Mouse (Mus musculus) layer of hippocampus, postnatal 14 days (tissue): ENCODE data around the gene Padi6. TPM values are rescaled to one million over a fixed set of nuclear protein-coding genes. Genes with fewer than 3 reads are reported as not detected.
A peak's percentile ranks its signal among the peaks of the same experiment; 100 is the strongest.

Experiments used
- DNase-seq, 2 experiments: peaks; one replicate each; pipeline ENCODE4 v3.0.0; 2021 to 2022; ENCODE audit warnings: low spot score in 2 of 2, mixed read lengths in 1 of 2
- long read RNA-seq, 2 experiments: library from polyadenylated mRNA; stranded (forward); transcript quantifications; one replicate each; pipeline ENCODE4 v2.0.0; 2021
- total RNA-seq, 2 experiments: library from RNA; stranded (reverse); gene quantifications; 2 replicates each; pipeline ENCODE4 v1.2.3; 2021

The Padi6 gene
- under 1 TPM in 1 of 2 experiments, not detected in 1; 0.17 TPM for total RNA-seq
- long read RNA-seq, experiment 1, result 0 reads
- long read RNA-seq, experiment 2, result 0 reads

DNA sequence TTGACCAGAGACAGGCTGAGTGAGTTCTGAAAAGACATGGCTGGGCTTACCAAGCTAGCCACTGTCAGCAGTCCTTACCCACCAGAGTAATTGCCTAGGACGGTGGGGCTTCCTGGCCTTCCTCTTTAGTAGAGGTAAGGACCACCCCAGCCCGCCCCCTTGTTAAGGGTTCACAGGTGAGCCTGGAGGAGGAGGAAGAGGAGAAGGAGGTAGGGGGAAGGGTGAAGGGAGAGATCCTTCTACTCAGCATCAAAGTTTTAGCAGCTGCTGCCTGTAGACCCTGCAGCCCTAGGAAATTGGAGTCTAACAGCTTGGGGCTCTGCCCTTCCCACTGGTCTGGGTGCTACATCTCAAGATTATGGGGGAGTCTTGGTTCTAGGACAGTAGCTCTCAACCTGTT is at the start of gene Padi6:
Gene Padi6 (minus strand): TSS at position 101 of the 400 bp plus-strand sequence.
- DNase-seq, result no peak

DNA sequence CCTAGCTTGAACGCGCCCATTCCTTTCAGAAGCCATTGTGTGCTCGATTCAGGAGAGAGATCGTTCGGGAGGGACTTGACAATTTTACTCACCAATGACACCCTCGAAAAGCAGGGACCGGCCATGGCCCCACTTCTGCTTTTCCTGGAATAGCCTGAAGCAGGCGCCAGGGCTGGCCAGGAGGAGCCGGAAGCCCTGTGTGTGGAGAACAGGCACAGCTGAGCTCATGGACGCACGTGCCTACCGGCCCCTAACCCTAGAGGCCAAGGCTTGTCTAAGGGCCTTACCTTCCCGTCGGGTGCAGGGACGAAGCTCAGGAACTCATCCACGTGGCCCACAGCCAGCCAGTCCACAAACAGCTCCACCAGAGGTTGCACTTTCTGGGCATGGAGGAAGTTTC is 48.6 kb upstream of the Padi6 start:
- no peak for DNase-seq

DNA sequence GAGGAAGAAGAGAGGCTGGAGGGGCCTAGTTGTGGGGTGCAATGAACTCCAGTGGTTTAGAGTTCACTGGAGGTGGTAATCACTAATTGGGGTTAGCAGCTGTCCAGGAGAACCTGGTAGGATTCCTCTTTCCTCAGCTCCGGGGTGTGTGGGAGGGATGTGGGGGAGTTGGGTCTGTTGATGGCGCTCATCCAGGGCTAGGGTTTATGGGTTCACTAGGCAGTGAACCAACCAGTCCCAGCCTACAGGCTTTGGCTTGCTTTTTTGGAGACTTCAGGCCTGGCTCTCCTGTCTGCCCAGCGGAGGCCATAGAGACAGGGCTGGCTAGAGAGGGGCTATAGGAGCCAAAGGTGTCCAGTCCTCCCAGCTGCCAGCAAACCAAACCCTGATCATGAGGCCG is 47.5 kb upstream of the Padi6 start:
- no peak for DNase-seq

DNA sequence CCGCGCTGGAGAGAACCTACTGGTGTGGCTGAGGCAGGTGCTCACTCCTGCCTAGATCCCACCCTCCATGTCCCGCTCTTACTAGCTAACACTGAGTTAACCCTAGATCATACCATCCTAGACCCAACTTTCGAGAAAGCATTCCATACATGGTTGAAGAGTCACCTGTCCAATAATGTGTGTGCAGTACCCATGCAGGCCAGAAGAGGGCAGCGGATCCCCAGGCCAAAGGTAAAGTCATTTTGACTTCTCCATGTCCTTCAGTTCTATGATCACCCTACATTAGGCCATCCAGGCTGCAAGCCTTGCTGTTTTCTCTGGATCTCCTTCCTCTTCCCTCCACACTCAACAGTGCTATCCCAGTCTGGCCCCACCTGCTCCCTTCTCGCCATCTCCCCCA is 46.5 kb upstream of the Padi6 start:
- peak; percentile 43 to 62 for DNase-seq

DNA sequence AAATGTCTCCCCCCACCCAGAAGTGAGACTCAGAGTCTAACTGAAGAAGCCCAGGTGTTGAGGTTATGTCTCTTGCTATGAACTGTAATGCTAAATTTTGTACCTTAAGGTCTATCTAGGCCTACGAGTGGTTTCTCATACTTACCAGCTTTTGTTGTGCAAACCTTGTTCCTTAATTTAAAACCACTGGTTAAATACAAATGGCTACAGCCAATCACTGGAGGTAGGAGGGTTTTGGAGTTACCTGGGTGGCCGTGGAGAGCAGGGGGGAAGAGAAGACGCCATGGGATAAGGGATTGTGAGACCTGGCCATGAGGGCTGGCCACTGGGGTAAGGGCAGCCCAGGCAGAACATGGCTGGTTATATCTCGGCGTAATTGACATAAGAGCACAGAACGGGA is 45.8 kb upstream of the Padi6 start:
- no peak for DNase-seq

DNA sequence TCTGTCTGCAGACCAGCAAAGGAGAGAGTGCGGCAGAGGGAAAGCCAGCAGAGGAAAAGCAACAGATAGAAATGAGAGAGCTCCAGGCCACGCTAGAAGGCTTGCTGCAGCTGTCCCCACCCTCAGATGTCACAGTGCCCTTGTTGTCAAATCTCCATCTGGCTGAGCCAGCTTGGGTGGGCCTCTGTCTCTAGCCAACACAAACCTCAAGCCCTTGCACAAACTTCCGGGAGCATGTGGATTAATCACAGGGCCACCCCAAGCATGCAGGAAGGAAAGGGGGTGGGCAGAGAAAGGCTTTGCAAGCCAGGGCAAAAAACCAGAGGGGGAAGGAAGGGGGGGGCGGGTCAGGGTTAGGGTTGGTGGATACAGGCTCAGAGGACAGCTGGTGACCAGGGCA is 45.0 kb upstream of the Padi6 start:
- DNase-seq, result no peak

DNA sequence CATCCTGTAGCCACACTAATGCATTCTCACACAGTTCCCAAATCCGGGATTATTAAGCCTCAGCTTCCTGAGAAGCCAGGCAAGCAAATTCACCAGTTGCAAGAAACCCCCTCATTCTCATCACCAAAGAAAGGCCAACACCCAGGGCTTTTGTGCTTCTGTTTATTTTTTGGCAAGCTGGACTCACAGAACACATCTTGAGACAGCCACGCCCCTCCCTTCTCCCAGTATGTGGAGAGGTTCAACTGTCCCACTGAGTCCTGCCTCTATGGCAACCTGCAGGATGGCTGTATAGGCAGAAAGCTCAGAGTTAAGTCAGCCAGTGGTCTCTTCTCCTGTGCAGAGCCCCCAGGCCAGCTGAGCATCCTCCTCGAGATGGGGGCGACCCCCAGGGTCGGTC is 42.8 kb upstream of the Padi6 start:
- no peak for DNase-seq

DNA sequence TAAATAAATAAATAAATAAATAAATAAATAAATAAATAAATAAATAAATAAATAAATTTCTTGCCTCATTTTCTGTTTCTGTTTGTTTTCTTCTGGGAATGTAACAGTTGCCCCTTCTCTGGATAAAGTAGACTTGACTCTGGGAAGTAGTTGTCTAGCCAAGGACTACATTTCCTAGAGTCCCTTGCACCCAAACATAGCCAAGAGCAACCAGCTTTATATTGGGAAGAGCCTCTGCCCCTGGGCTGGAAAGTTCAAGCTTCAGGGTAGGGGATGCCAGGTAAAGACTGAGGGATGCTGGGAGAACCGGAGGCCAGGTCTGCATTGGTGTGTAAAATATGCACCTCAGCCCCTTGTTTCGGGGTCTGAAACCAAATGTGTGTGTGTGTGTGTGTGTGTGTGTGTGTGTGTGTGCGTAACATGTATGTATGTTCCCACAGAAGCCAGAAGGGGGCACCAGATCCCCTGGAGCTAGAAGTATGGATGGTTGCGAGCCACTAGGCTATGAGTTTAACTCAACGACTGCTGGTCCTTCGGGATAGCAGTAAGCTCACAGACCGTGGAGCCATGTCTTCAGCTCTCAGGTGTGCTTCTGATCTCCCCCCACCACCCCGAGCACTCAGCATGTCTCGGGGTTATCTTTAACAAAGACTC is 42.0 kb upstream of the Padi6 start:
- DNase-seq, result no peak

DNA sequence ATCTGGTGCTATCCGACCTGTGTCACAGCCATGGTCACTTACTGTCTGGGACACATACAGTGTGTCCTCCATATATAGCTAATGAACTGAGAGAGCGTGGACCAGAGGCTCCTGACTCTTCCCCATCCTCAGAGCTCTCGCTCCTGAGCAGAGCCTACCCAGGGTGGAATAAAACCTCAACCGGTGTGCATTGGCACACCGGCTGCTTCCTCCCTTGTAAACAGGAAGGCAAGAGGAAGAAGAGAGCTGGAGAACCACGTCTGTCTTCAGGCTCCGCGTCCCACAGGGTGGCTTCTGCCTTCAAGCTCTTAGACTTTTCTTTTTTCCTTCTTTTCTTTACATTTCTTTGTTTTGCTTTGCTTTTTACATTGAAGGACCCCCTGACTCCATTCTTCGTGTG is 40.4 kb upstream of the Padi6 start:
- no peak for DNase-seq

DNA sequence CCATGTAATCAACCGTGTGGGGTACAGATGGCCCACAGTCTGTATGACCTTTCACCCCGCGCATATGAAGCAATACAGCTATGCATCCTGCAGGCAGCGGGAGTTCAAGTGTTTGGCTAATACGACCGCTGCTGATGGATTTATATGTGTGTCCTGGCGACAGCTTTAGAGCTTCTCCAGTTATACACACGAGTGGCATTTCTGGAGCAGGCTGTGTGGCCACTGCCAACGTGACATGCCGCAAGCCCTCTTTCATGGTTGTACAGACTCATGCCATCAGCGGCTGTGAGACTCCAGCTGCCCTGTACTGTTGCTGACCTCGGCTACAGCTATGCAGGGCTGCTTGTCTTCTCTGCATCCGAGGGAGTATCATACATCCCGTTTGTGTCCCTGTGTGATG is 38.1 kb upstream of the Padi6 start:
- DNase-seq, result no peak

DNA sequence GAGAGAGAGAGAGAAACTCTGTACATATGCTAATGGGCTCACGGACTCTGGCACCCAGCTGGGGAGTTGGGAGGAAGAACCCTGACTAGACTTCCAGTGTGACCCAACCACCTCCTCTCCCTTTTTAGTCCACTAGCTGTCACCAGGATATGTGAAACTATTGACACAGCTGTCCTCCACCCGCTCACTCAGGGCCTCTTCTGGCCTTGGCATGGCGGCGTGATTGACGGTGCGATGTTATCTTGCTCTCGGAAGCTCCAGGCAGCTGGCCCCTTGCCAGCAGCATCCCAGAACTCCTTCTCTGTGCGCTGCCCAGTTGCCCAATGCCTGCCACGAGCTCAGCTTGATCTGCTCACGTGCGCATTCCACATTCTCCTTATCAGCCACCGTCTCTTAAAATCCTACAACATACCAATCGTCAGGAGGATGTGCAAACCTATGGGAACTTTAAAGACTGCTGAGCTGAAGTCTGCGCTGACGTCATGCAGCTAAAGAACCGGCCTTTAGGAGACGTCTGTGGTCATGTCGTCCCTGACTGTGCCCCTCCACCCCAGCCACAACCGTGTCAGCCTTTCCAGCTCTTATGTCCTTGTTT is 37.5 kb upstream of the Padi6 start:
- DNase-seq, result no peak

DNA sequence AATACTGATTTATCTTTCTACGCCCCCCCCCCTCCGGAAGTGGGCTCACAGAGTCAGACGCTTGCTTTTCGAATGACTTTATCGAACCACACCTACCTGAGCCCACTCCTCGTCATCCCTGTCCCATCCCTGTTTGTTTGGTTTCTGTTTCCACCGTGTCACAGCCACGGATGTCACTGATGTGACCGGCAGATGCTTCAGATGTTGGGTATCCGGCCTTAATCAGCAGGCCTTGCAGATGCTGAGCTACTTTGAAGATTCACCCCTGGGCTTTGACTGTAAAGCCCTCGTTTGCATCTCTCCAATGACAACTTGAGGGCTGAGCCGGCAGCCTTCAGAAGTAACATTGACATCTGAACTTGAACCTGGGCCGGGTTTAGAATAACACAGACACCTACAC is 34.2 kb upstream of the Padi6 start:
- no peak for DNase-seq

DNA sequence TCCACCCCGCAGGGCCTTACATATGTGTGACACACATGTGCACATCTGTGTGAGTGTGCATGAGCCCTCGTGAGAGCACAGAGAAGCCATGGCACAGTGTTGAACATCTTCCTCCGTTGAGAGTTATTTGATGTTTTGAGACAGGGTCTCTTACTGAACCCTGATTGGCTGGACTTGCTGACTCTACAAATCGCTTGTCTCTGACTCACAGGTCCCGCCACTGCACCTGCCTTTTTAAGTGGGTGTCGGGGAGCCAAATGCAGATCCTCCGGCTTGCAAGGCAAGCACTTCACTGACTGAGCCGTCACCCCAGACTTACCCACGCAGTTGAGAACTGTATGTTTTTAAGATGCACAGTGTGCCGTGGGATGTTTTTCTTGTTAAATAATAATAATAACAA is 33.4 kb upstream of the Padi6 start:
- DNase-seq, result no peak

DNA sequence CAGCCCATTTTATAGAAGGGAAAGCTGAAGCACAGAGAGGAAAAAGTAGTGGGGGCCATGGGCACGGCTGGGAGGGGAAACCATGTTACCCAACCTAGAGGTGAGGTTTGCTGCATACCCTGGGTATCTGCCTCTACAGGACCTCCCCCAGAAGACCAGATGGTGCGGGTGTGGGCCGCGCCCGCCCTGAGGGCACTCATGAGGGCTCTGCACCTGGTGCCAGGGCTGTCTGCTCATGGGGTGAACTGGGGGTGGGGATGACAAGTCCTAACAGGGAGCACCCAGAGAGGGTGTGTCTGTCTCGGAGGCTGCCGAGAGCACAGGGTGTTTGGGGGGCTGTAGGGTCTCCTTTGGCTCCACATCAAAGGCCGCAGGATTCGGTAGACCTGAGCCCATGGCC is 32.5 kb upstream of the Padi6 start:
- no peak for DNase-seq

DNA sequence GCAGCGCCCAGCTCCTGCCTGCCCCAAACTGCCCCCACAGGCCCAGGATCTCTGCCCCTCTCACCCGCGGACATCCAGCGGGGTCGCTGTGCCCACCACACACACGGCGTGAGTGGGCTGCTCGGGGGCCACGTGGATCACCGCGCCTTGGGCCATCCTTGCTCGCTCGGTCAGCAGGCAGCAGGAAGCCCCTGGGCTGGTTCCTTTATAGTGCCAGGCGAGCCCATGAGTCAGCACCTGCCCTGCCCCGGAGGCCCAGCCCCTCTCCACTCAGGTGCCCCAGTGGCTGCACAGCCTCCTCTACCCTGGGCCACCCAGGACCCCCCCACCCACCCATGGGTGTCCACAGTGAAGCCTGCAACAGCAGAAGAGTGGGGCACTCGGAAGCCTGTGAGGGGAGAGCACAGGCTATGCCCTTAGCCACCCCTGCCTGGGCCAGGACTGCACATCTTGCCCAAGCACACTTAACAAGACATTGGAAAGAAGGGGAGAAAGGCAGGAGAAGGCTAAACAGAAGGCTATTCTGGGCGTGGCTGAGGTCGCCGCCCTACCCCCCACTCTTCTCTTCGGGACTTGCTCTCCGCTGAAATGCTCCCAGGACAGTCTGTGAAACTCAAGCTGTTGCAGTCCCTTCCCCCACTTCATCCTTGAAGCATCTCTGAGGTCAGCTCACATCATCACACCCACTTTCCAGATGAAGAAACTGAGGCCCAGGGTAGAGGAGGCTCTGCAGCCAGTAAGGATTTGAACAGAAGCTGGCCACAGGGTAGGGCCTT is 31.8 kb upstream of the Padi6 start, which contains the start of gene Padi4:
Gene Padi4 (minus strand): TSS at position 212 of the 776 bp plus-strand sequence.
- DNase-seq, result no peak

DNA sequence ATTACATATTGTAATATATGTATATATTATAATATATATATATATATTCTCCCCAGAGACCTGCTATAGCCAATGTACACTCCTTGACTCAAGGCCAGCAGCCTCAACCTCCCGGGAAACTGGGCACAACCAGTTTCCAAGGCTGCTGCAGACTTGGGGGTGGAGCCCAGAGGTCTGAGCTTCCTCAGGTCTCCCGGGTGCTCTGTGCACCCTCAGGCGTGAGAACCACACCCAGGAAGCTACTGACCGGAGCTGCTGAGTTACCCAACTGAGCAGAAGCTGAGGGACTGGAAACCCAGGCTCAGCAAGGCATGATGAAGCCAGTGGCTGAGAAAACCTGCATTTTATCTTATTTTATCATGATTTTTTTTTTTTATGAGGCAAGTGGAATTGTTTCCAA is 28.6 kb upstream of the Padi6 start:
- DNase-seq, result no peak

DNA sequence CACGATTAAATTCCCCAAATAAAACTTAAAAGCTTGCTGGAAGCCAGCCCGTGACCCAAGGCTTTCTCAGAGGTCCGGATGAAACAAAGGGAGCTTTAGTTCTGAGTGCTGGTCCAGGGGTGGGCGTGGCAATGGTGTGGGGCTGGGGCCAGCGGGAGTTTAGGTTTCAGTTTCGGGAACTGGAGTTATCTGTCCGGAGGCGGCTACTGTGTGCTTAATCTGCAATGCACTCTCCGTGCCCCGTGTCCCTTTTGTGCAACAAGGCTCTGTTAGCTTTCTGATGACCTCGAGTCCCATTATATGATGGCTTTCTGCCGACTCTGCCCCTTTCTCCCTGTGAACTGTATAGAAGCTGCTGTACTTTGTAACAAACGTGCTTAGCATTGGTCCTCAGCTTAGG is 28.0 kb upstream of the Padi6 start:
- DNase-seq, result no peak

DNA sequence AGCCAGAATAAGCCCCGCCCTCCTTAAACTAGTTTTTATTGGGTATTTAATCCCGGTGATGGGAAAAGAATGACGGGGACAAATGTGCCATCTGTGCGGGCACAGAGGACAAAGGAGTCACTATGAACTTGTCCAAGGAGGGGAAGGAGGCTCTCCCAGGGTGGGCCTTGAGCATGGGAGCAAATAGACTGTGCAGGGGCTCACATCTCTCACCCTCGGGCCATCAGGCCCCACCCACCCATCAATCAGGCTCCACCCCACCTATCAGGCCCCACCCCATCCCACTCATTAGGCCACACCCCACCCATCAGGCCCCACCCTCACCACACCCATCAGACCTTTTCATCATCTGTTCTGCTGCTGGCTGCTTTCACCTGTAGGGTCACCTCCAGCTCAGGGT is 26.5 kb upstream of the Padi6 start:
- no peak for DNase-seq

DNA sequence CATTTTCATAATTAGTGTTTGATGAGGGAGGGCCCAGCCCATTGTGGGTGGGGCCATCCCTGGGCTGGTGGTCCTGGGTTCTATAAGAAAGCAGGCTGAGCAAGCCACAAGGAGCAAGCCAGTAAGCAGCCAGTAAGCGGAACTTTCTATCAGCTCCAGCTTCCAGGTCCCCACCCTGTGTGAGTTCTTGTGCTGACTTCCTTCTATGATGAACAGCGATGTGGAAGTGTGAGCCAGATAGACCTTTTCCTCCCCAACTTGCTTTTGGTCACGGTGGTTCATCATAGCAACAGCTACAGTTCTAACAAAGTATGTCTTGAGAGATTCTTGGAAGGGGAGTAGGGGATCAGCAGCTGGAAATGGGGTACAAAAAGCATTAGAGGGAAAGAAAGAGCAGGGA is 23.5 kb upstream of the Padi6 start:
- DNase-seq, result no peak

DNA sequence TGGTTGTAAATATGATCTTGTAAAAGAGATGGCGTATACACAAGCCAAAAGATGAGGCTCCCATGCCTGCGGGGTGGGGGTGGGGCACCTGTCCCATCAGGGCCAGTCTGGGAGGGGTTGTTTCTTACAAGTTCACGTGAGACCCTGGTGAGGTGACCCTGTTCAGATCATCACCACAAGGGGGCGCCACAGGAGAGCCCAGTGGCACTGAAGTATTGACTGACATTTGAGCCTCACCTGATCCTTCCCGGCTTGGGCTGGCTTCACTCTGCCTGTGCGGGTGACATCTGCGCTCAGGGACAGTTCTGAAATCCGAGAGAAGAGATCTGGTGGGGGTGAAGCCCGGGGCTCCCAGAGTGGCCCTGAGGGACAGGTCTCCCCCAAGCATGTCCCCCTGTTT is 20.7 kb upstream of the Padi6 start:
- DNase-seq, result no peak

DNA sequence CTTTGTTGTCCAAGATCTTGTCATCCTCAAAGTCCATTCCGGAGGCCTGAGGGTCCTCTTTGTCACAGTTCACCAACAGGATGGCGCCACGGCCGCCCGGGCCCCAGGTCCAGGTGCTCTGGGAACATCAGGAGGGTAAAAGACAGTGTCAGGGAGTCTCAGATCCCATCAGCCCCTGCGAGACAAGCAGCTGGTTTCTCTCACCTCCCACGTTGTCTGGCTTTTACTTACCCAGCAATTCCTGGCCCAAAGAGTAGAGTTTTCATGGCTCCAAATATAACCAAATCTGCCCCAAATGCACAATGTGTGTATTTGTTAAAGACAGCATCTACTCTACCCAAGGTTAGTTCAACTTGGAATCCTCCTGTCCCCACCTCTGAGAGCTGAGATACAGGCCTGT is 19.2 kb upstream of the Padi6 start:
- no peak for DNase-seq

DNA sequence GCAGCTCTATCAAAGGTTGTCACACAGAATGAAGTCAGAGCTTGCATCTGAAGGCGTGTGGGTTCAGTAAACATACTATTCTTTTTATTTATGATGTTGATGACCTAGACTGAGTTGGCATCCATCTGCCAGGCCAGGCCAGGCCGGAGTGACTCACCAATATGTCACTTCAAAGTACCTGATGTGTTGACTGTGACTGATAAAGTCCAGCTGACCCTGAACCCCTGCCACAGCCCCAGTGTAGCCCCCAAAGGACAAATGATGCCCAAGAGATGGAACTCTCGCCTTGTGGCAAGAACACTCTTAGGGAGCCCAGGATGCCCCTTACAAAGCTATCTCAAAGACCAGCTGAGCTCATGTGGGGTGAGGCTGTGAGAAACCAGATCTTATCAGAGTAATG is 13.4 kb upstream of the Padi6 start:
- no peak for DNase-seq

DNA sequence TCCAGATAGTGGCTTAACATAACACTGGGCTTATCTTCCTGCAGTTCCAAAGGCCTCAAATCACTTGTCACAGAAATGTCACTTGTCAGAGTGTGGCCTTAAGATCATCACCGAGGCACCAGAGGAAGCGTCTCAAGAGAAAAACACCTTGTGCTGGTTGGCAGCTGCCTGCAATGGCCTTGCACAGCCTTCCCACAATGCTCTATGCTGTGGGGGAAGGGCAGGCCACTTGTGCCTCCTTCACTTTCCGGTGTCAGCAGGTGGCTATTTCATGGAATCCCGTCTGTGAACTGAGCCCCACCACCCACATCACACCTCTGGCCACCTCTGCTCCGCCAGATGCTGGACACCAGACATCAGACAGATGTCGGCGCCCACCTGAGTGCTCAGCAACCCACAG is 10.9 kb upstream of the Padi6 start:
- DNase-seq, result no peak
